Mouse (Mus musculus) fibroblast of lung, adult 2 months (primary cell): ENCODE measurements at regions not wholly inside any gene's neighbourhood (a gene's known extent, or its start where the extent isn't known, plus 50 kb on each side); places are given as distances from the start of the nearest gene placed in this dataset.

ENCODE experiments used
- DNase-seq: peaks from one replicate; pipeline ENCODE4 v3.0.0-alpha.2; 2011; ENCODE audit warnings: low read depth

- DNase-seq = no peak
Observed at GRCm38 (mm10) chr14:48753084-48753483, 79.5 kb upstream of the Otx2 start.

DNA sequence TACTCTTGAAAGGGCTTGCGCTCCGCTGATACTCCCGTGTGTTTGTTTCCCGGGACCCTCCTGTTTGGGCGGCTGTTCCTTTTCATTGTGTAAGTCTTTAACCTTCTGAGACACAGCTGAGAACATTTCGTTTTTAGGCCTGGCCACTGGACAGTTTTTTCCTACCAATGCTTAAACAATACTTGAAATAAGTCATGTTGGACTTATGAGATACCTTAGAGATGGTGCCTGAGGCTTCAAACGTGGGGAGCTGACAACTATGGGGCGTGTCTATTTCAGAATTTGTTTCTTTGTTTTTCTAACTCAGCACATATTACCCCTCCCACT, 78.9 kb upstream of the Otx2 start:
- DNase-seq = no peak

- no peak for DNase-seq
Observed at GRCm38 (mm10) chr14:48751751-48752578, 78.3 kb upstream of the Otx2 start.

DNA sequence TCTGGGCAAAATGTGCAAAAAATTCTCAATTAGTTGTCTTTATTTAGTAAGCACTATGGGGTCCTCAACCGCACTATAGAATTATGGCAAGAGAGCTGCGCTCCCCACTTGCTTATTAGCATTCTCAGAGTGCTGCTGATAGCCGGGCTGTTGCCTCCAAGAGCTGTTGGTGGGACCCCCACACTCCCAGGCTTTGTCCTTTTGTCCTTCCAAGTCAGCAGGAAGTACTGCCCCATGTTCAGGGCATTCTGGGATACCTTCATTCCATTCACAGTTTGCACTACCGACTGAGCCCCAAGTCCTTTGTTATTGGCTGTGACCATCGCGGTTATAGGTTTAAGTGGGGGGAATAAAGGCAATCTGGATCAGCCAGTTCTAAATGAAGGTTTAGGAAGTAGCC, 77.4 kb upstream of the Otx2 start:
- DNase-seq = no peak

DNA sequence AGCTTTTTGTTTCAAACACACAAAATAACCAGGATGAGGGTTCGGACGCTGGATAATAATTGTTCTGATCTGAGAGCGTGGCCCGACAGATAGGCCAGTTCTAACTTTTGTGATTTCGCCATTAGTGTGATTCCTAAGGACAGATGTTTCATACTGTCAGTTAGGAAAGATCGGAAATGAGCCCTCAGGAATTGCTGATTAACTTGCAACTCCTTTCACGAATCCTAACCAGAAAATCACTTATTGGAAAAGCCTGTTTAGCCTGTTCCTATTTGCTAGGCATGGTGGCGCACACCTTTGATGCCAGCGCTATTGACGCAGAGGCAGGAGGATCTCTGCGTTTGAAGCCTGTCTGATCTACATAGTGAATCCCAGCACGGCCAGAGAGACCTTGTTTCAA, 75.4 kb upstream of the Otx2 start:
- no peak for DNase-seq

DNA sequence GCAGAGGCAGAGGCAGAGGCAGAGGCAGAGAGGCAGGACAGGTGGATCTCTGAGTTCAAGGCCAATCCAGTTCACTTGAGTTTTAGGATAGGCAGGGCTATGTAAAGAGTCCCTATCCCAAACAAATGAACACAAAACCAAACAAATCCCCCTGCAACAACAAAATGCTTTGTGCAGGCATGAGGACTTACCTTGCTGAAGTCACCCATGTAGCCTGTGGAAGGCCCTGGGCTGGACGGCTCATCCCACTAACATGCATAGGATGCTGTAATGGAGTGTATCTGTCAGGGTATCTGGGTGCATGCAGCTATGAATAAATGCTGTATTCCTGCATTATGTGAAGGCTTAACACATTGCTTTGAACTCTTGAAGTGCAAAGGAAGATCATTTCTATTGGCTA, 74.3 kb upstream of the Otx2 start:
- no peak for DNase-seq

DNA sequence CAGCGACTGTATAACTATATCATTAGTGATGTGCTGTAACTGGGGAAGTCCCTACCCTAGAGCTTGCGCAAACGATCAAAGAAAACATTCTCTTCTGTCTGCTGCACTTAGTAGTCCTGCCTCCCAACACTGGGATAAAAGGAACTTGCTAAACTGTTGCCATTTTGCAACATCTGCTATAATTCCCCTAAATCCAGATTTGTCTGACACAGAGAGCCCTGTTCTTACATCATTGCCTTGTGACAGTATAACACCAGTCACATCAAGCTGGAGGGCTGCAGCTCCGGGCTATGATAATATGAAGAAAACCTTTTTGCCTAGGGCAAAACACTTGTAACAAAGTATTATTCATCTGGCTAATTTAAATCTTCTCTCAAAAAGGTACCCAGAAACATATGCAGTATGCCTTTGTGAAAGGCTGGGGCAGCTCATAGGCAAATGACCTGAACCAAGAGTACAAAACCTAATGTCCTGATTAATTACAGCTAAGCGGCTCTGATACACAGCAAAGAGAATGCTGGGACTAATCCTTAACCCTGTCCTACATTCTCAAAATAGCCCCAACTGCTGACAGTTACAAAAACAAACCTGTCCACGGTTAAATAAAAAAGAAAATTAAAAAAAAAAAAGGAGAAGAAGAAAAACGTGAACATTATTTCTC, 67.5 kb upstream of the Otx2 start:
- DNase-seq = no peak

DNA sequence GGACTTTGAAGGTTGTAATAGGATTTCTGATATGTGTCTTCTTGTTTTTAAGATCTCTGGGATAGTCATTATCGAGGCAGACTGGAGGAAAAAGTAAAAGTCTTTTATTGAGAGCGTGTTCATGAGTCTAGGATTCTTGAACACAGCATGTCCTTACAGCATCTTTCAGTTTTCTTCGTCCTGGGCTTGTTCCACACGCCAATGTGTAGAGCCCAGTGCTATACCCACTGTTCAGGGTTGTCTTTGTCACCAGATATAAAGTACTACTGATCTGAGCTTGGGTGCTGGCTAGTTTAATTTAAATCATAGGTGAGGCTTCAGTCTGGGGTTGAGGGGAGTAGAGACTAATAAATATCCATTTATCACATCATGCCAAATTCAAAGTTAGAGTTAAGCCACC, 65.5 kb upstream of the Otx2 start:
- no peak for DNase-seq

GRCm38 (mm10) chr14:48738641-48739040, 65.0 kb upstream of the Otx2 start:
- no peak for DNase-seq

DNA sequence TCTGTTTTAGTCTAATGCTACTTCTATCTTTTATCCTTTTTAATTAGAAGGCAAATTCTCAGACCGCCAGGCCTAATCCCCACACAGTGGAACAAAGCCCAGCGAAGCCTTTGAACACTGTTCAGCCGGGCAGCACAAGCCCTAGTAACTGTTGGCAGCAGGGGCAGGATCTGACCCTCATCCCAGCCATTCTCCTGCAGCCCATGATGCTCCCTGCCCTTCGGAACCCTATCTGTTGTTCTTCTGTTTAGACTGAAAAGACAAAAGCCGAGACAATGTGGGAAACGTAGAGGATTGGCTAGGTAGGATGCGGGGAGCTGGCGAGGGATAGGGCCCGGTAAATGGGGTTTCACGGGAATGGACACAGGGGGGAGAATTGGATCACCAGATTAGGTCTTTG, 64.6 kb upstream of the Otx2 start:
- DNase-seq = no peak

DNA sequence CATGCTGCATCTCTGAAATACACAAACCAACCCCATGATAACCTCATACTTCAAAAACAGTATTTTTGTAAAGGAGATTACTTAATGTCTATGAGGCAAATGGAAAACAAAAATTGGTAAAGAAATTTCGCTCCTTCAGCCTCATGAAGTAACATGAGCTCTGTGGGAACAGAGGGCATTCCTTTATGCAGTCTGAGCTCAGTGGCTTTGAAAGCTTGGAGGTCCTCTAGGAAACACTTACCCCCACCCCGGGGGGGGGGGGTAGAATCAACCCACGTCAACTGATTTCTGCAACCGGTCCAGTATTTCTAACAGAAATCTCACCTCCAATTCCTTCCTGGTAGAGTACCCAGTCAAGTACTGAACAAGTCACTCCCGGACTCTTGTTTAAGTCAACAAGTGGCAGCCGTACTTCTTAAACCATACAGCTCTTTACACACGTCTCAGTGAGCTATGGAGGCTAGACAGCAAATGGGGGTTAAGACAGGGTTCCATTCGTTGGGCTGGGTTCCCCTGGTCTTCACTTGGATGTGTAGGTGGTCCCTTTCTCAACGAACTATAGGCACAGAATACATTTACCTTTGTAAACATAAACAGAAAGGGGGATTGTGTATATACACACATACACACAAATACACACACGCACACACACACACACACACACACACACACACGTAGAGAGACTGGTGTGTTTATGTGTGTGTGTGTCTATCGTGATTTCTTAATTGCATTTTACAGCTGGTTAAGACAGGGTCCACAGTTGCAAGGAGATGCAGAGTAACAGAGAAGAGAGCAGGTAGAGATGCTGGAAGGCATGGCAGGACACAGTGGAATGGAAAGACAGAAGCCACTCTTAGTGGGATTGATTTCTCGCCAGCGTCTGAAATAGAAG, 63.6 kb upstream of the Otx2 start:
- DNase-seq = no peak

GRCm38 (mm10) chr14:48736211-48736610, 62.6 kb upstream of the Otx2 start:
- DNase-seq = no peak

- DNase-seq = no peak
Observed at GRCm38 (mm10) chr14:48729996-48730395, 56.4 kb upstream of the Otx2 start.
